Mouse (Mus musculus) gastrocnemius, postnatal 25 days (tissue): Measurements from ENCODE around the gene Hoxa1. TPM values are rescaled to one million over a fixed set of nuclear protein-coding genes. Genes with fewer than 3 reads are reported as not detected.

Source experiments
- total RNA-seq, 2 experiments: library from RNA; stranded (reverse); gene quantifications; 1 replicate in 1 of 2; 2 replicates in 1 of 2; pipeline ENCODE4 v1.2.3; 2021

Hoxa1 gene
- total RNA-seq, 2 experiments from 2014 or later, result 0.21 TPM; not detected in 1

Other genes with a start within 250 kb of the Hoxa1 start
- gene Skap2, start 145.8 kb downstream of the Hoxa1 start, total RNA-seq, result 1 to 10 TPM; 2.1 to 6.6 TPM
- gene Hoxa2, start 6.5 kb upstream of the Hoxa1 start, total RNA-seq, result under 1 TPM; 0.28 to 0.83 TPM
- not detected for gene 5730596B20Rik, start 19.2 kb upstream of the Hoxa1 start, total RNA-seq
- 1 to 10 TPM; 2.3 to 2.8 TPM for gene Hoxa4, start 33.4 kb upstream of the Hoxa1 start, total RNA-seq
- gene Hoxa5, start 46.3 kb upstream of the Hoxa1 start, total RNA-seq, result 1 to 10 TPM; 1.9 to 3.5 TPM
- 1 to 10 TPM; 1.8 to 2.8 TPM for gene Hoxa6, start 50.4 kb upstream of the Hoxa1 start, total RNA-seq
- gene Hoxa3, start 55.0 kb upstream of the Hoxa1 start, total RNA-seq, result 1 to 10 TPM; 2.4 to 3.3 TPM
- under 1 TPM in 1 of 2 experiments, not detected in 1; 0.46 TPM for gene Gm28308, start 55.0 kb upstream of the Hoxa1 start, total RNA-seq
- 1 to 10 TPM; 4.7 to 5.5 TPM for gene Hoxa7, start 63.5 kb upstream of the Hoxa1 start, total RNA-seq
- 10 to 100 TPM in 1 of 2 experiments, 1 to 10 TPM in 1; 5.7 to 13.5 TPM for gene Hoxa9, start 72.8 kb upstream of the Hoxa1 start, total RNA-seq
- 10 to 100 TPM; 14.8 to 18.4 TPM for gene Hoxa10, start 82.5 kb upstream of the Hoxa1 start, total RNA-seq
- gene Hoxa11, start 87.5 kb upstream of the Hoxa1 start, total RNA-seq, result 1 to 10 TPM; 1.4 to 1.8 TPM
- gene Hoxa13, start 102.6 kb upstream of the Hoxa1 start, total RNA-seq, result 1 to 10 TPM in 1 of 2 experiments, under 1 TPM in 1; 0.48 to 2.1 TPM
- not detected for gene Evx1, start 155.2 kb upstream of the Hoxa1 start, total RNA-seq